Mouse (Mus musculus) brain, embryonic 14.5 days (tissue): Measurements from ENCODE around the gene Klhl23.

Experiments
- CTCF ChIP-seq: fragments of 200-500 bp; IDR thresholded peaks from 2 replicates; pipeline ENCODE4 v1.5.1; 2012; ENCODE audit warnings: inconsistent platforms, mild to moderate bottlenecking, moderate library complexity, borderline replicate concordance; ENCODE audit not compliant: insufficient read depth, insufficient read length; ENCODE audit errors: extremely low read depth
- POLR2A ChIP-seq: fragments of 200-500 bp; IDR thresholded peaks from 2 replicates; pipeline ENCODE4 v1.6.1; 2012; ENCODE audit warnings: mild to moderate bottlenecking, inconsistent platforms, borderline replicate concordance; ENCODE audit not compliant: poor library complexity, insufficient read depth, insufficient read length, severe bottlenecking; ENCODE audit errors: extremely low read depth

GRCm38 (mm10) chr2:69820201-69820600, 1.5 kb upstream of the Klhl23 start:
- TF ChIP-seq CTCF, result no peak
- no peak for TF ChIP-seq POLR2A
